Mouse (Mus musculus) gastrocnemius, postnatal 25 days (tissue): ENCODE results near the gene Jsrp1. TPM values are rescaled to one million over a fixed set of nuclear protein-coding genes. Genes with fewer than 3 reads are reported as not detected.

Source experiments
- DNase-seq: peaks from one replicate; pipeline ENCODE4 v3.0.0; 2022
- total RNA-seq, 2 experiments: library from RNA; stranded (reverse); gene quantifications; 1 replicate in 1 of 2; 2 replicates in 1 of 2; pipeline ENCODE4 v1.2.3; 2021

Jsrp1 gene
- total RNA-seq, 2 experiments from 2014 or later, result 395 to 415 TPM

- no peak for DNase-seq
These were observed 4.2 kb downstream of the Jsrp1 start for GRCm38 (mm10) chr10:80808985-80809632.

GRCm38 (mm10) chr10:80808099-80808984 is 5.0 kb downstream of the Jsrp1 start:
- no peak for DNase-seq

GRCm38 (mm10) chr10:80807057-80807627 is 6.2 kb downstream of the Jsrp1 start:
- peak; percentile 81 for DNase-seq

GRCm38 (mm10) chr10:80806341-80807056 is 6.8 kb downstream of the Jsrp1 start:
- no peak for DNase-seq

GRCm38 (mm10) chr10:80805925-80806324 is 7.4 kb downstream of the Jsrp1 start:
- DNase-seq, result no peak

GRCm38 (mm10) chr10:80805322-80805721 is 8.0 kb downstream of the Jsrp1 start:
- DNase-seq, result no peak

- DNase-seq, result no peak
These were observed 8.4 kb downstream of the Jsrp1 start, which contains the start of gene Amh for GRCm38 (mm10) chr10:80804916-80805315. Gene Amh (plus strand): TSS chr10:80805243.

- no peak for DNase-seq
These were observed 9.0 kb downstream of the Jsrp1 start for GRCm38 (mm10) chr10:80804340-80804739.

- DNase-seq, result no peak
These were observed 10.3 kb downstream of the Jsrp1 start for GRCm38 (mm10) chr10:80802996-80803395.

GRCm38 (mm10) chr10:80802204-80802912 is 10.9 kb downstream of the Jsrp1 start:
- no peak for DNase-seq

- no peak for DNase-seq
These were observed 14.2 kb downstream of the Jsrp1 start for GRCm38 (mm10) chr10:80799070-80799566.

- DNase-seq, result peak; percentile 94
These were observed 14.9 kb downstream of the Jsrp1 start, which contains the start of the genes Sf3a2 and Plekhj1 for GRCm38 (mm10) chr10:80798150-80799006. Gene Sf3a2 (plus strand): TSS chr10:80798198. Gene Plekhj1 (minus strand): TSS chr10:80798626.

GRCm38 (mm10) chr10:80797186-80798149 is 15.8 kb downstream of the Jsrp1 start:
- no peak for DNase-seq

GRCm38 (mm10) chr10:80796307-80796848 is 16.9 kb downstream of the Jsrp1 start:
- no peak for DNase-seq

- no peak for DNase-seq
These were observed 18.5 kb downstream of the Jsrp1 start for GRCm38 (mm10) chr10:80794750-80795149.

- DNase-seq, result no peak
These were observed 19.5 kb downstream of the Jsrp1 start for GRCm38 (mm10) chr10:80793803-80794202.

- DNase-seq, result no peak
These were observed 20.1 kb downstream of the Jsrp1 start for GRCm38 (mm10) chr10:80793033-80793784.
